Mouse (Mus musculus) mesoderm, embryonic 11.5 days (tissue): ENCODE measurements at regions not wholly inside any gene's neighbourhood (a gene's known extent, or its start where the extent isn't known, plus 50 kb on each side); places are given as distances from the start of the nearest gene placed in this dataset.

ENCODE experiments used
- DNase-seq: peaks from one replicate; pipeline ENCODE4 v3.0.0-alpha.2; 2012; ENCODE audit warnings: low read depth, low spot score

DNA sequence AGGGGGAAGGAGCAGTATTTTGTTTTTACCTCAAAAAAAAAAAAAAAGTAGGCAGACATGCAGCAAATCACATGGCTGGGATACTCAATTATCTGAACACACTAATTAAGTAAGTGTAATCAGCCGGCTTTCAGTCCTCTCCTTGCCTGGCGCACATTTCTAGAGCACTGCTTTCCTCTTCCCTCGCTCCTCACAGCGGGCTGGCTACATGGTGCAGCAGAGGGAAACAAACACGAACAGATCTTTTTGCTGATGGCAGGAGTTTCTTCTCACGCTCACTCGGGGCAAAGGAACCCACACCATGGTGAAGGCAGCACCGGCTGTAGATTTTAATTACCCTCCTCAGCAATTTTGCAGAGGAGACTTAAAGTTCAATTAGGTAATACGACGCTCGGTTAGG lies 169.7 kb upstream of the Azi2 start:
- no peak for DNase-seq

- DNase-seq: no peak
Observed at GRCm38 (mm10) chr9:117863944-117864343, 176.4 kb upstream of the Azi2 start.

DNA sequence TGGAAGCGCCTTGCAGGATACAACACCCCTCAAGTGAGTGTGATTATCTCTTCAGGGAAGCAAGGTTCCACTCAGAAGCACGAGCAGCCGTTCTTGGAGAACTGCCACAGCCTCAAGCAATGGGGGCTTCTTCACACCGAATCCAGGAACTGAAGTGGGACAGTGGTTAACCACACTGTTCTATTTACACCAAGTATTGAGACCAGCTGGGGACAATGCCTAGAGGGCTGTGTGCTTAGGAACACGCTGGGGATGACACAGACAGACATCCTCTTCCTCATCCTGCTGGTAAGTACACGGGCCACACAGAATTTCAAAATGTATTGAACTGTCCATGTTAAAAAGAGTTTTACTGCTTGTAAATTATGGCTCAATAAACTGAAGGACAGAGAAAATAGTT lies 177.0 kb upstream of the Azi2 start:
- DNase-seq: no peak

DNA sequence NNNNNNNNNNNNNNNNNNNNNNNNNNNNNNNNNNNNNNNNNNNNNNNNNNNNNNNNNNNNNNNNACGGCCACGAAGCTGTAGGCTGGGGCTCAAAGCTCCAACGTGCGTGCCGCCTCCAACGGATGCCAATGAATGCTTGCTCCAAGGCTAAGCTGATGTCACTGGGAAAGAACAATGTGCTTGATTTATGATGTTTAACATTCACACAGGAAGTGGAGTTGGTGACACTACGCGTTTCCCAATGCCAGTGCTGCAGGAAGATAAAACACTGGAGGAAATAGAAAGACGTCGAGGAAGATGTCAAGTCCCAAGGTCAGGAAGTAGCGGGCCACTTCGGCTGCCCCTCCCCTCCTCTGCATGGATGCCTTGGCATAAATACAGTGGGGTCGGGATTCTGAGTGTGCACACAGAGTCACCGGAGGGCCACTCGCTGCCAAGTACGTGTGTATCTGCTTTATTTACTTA lies 180.7 kb upstream of the Azi2 start:
- no peak for DNase-seq

DNA sequence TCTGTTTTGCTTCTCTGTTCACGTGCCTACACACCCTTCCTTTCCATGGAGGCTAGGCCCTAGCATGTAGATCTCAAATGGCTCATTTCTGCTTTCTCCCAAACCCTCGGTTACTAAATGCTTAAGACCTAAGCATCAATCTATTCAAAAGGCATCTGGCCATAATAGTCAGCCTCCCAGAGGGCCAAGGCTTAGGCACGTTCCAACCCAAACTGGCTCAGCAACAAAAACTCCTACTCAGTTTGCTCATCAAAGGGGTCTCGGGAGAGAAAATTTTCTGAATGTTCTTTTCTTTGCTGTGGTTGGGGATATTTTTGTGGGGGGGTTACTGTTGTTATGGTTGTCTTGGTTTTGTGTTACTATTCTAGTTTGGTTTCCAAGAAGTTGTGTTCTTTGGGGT lies 196.8 kb upstream of the Azi2 start:
- no peak for DNase-seq

DNA sequence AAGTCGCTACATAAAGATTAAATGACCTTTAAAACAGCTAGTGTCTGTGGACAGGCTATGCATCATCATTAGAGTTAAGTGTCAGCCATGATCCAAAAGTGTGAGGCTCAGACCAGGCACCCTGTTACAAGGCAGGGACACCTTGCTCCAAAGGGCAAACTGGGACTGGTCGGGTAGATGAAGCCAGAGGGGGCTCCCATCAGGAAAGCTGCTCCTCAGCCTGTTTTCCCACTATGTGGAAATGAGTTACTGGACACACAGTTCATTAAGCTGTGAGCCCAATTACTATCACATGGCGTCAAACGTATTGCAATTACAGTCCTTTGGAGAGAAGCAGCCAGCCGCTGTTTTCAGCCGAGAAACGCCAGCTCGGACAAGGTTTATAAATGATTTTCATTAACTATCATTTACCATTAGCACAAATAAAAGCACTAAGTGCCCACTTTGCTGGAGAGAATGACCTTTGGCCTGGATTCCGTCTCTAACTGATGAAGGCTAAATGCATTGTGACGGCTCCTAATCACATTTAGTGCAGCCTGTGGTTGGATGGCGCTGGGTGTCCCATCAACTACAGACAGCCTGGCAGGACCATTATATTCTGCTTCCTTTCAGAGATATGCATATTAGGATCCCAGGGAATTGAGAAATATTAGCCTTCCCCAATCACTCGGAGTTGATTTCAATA lies 203.5 kb upstream of the Azi2 start:
- DNase-seq: peak; percentile 39

GRCm38 (mm10) chr9:117833586-117833985 lies 203.9 kb upstream of the Rbms3 start:
- DNase-seq: no peak

DNA sequence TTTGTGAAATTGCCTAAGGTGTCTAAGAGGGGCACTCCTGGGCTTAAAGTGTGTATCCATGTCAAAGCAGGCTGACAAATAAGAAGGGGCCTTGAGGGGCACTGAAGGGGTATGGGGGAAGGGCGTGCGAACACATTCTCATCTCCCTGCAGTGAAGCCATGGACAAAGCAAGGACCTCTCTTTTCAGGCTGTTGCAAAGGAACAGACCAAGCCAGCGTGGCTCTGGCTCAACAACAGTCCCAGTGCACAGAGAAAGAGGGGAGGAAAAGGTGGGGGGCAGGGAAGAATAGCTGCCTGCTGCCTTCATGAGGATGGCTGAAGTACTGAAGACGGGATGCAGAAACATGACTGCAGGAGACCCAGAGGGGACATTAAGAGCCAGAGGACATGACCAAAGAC lies 184.9 kb upstream of the Rbms3 start:
- no peak for DNase-seq

GRCm38 (mm10) chr9:117813216-117813615 lies 183.5 kb upstream of the Rbms3 start:
- DNase-seq: no peak

- no peak for DNase-seq
Observed at GRCm38 (mm10) chr9:117805812-117806211, 176.1 kb upstream of the Rbms3 start.

- DNase-seq: no peak
Observed at GRCm38 (mm10) chr9:117784186-117784591, 154.5 kb upstream of the Rbms3 start.

- peak; percentile 9 for DNase-seq
Observed at GRCm38 (mm10) chr9:117754651-117755050, 124.9 kb upstream of the Rbms3 start.

DNA sequence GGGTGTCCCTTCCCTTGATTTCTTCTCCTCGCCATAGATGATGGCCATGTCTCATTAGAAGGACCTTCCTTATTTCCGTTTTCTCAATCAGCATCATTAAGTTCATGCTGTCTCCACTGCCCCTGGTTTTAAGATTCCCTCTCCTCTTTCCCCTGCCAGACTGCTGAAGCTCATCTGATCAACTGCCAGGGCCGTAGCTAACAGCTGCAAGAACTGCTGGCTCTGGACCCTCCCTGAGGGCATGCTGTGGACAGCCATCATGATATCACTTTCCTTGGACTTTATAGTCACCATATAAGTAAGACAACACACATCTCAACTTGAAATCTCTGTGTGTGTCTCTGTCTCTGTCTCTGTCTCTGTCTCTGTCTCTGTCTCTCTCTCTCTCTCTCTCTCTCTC lies 123.8 kb upstream of the Rbms3 start:
- no peak for DNase-seq

GRCm38 (mm10) chr9:117744906-117745305 lies 115.2 kb upstream of the Rbms3 start:
- no peak for DNase-seq

DNA sequence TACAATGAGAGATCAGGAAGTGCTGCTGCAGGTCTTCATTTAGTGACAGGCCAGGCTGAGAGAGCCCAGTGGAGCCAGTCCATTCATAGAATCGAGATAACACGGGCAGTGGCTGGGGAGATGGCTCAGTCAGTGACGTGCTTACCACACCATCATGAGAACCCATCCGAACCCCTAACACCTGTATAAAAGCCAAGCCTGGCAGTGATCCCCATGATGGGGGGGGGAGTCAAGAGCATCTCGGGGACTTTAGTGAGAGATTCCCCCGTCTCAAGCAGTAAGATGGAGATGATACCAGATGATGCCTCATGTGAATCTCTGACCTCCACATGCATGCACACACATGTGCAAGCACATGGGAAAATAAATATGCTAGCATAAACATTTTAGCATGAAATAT lies 99.7 kb upstream of the Rbms3 start:
- no peak for DNase-seq

DNA sequence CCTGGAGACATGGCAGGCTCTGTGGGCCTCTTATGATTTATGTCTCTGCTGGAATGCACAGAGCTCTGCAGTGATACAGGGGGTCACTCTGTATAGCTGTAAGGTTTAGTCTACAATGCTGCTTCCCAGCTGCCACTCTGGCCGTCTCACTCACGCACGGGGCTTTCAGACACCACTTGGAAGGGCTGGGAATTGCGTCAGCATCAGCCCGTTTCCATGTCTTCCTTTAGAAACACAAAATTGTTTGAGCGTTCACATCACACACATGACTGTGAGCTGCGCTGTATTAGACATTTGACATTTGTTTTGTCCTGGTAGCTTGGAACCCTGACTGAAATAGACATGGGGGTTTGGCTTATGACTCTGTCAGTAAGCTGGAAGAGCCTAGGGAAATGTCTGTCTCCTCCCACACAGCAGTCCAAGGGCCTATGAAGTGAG lies 90.5 kb upstream of the Rbms3 start:
- DNase-seq: peak; percentile 56

- no peak for DNase-seq
Observed at GRCm38 (mm10) chr9:117717346-117717745, 87.6 kb upstream of the Rbms3 start.

DNA sequence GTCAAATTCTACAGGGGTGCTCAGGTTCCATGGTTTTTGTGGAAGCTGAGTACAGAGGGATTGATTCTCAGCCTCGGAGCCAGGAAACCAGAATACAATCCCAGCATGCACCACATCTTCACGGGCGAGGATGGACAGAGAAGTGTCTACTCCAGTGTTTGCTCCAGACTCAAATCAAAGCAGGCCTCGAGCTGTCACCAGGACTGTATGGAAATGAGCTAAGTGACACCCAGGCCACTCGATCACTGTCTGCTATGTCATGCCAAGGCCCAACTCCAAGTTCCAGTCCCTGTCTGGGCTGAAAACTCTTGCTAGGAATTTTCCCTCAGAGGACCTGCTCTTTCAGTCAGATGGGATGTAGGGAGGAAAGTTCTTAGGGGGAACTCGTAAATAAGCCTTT lies 86.8 kb upstream of the Rbms3 start:
- DNase-seq: no peak

GRCm38 (mm10) chr9:117714741-117715675 lies 85.3 kb upstream of the Rbms3 start:
- no peak for DNase-seq

DNA sequence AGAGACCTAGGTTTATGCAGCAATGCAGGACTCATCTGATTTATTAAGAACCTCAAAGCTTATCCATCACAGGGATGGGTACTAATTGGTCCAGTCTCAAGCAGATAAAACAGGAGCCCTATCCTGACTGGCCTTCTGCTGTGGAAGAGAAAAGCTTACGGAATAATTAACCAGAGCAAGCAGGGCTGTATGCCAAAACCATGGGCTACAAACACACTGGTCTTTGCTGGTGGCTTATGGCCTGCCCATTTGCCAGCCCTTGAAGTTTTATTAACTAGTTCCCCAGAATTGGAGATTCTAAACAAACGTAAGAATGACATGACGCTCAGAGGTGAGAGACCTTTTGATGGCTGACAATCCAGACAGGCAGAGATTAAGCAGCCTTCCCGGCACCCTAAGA lies 83.4 kb upstream of the Rbms3 start:
- no peak for DNase-seq

GRCm38 (mm10) chr9:117711793-117712192 lies 82.1 kb upstream of the Rbms3 start:
- no peak for DNase-seq

DNA sequence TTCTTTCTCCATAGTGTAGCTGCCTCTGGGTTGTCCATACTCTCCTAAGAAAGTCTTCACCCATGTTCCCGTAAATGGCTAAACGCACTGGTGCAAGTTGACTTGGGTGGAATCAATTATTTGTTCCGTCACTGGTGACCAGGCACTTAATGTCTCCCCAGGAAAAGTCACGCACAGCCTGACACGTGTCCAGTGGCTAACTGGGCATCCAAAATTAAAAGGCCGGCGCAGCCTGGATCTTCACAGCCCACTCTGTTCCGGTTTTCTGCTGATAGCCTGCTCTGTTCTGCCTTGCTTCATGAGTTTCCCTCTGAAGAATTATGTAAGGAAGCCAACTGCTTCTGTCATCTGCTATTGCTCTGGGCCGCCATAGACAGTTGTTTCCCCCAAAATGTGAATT lies 81.3 kb upstream of the Rbms3 start:
- DNase-seq: no peak

GRCm38 (mm10) chr9:117709677-117710076 lies 80.0 kb upstream of the Rbms3 start:
- no peak for DNase-seq
